Mouse (Mus musculus) left cerebral cortex, adult 11 months (tissue): ENCODE measurements around the gene Clcn7.

ENCODE experiments used
- DNase-seq: peaks from one replicate; pipeline ENCODE4 v3.0.0; 2022; ENCODE audit warnings: low spot score

The Clcn7 gene

GRCm38 (mm10) chr17:25127681-25128080, 5.5 kb upstream of the Clcn7 start:
- no peak for DNase-seq

- DNase-seq = no peak
These were observed 3.1 kb upstream of the Clcn7 start for GRCm38 (mm10) chr17:25130060-25130459.

GRCm38 (mm10) chr17:25135622-25136021, 2.4 kb downstream of the Clcn7 start:
- DNase-seq = no peak

GRCm38 (mm10) chr17:25138803-25139202, 5.6 kb downstream of the Clcn7 start:
- no peak for DNase-seq

GRCm38 (mm10) chr17:25139960-25140359, 6.8 kb downstream of the Clcn7 start:
- DNase-seq = no peak

GRCm38 (mm10) chr17:25162161-25162560, 29.0 kb downstream of the Clcn7 start, which contains the start of gene Ccdc154:
Gene Ccdc154, plus strand, starts transcription at chr17:25162461.
- DNase-seq = no peak

- no peak for DNase-seq
These were observed 30.2 kb downstream of the Clcn7 start for GRCm38 (mm10) chr17:25163387-25163786.

- DNase-seq = no peak
These were observed 31.6 kb downstream of the Clcn7 start for GRCm38 (mm10) chr17:25164770-25165169.

- no peak for DNase-seq
These were observed 32.9 kb downstream of the Clcn7 start for GRCm38 (mm10) chr17:25165970-25166671.

GRCm38 (mm10) chr17:25169706-25170105, 36.5 kb downstream of the Clcn7 start:
- no peak for DNase-seq

- DNase-seq = no peak
These were observed 39.4 kb downstream of the Clcn7 start for GRCm38 (mm10) chr17:25172558-25172957.

- no peak for DNase-seq
These were observed 42.2 kb downstream of the Clcn7 start, which contains the start of gene Gm38655 for GRCm38 (mm10) chr17:25175411-25175810. Gene Gm38655, minus strand, starts transcription at chr17:25175471.

- DNase-seq = no peak
These were observed 50.0 kb downstream of the Clcn7 start for GRCm38 (mm10) chr17:25183232-25183631.

GRCm38 (mm10) chr17:25184129-25184691, 51.0 kb downstream of the Clcn7 start, which contains the start of gene BC003965:
Gene BC003965, plus strand, starts transcription at chr17:25184554.
- DNase-seq = peak; percentile 94

- DNase-seq = no peak
These were observed 51.8 kb downstream of the Clcn7 start for GRCm38 (mm10) chr17:25184961-25185360.

- no peak for DNase-seq
These were observed 54.6 kb downstream of the Clcn7 start for GRCm38 (mm10) chr17:25187784-25188149.

GRCm38 (mm10) chr17:25188150-25189031, 55.2 kb downstream of the Clcn7 start, which contains the start of gene Unkl:
Gene Unkl, plus strand, starts transcription at chr17:25188397.
- no peak for DNase-seq

GRCm38 (mm10) chr17:25189091-25189490, 55.9 kb downstream of the Clcn7 start:
- DNase-seq = no peak

- no peak for DNase-seq
These were observed 69.2 kb downstream of the Clcn7 start for GRCm38 (mm10) chr17:25202401-25202800.

- DNase-seq = no peak
These were observed 76.8 kb downstream of the Clcn7 start for GRCm38 (mm10) chr17:25210006-25210405.

GRCm38 (mm10) chr17:25210680-25211466, 77.7 kb downstream of the Clcn7 start:
- DNase-seq = no peak

- DNase-seq = no peak
These were observed 78.5 kb downstream of the Clcn7 start for GRCm38 (mm10) chr17:25211705-25212104.
